Mouse (Mus musculus) neural tube, postnatal 0 days (tissue): Measurements from ENCODE around the gene Rab5a. TPM values are rescaled to one million over a fixed set of nuclear protein-coding genes. Genes with fewer than 3 reads are reported as not detected.

Experiments used
- polyA plus RNA-seq: library from polyadenylated mRNA; unstranded; fragments of >200 nt; fragmentation: Nextera tagmentation; extraction: Ambion mirVana; gene quantifications from 2 replicates; pipeline ENCODE4 v1.2.1, GENCODE M21; 2015

Rab5a gene
- polyA plus RNA-seq = 122 and 134 TPM in 2 replicates

GRCm38 (mm10) chr17:53478858-53479603 lies at the start of gene Rab5a:
TSS of gene Rab5a (plus strand) at chr17:53479234.

GRCm38 (mm10) chr17:53462603-53463495 lies 16.2 kb upstream of the Rab5a start, which contains the start of gene Efhb:
TSS of gene Efhb (minus strand) at chr17:53463321.

GRCm38 (mm10) chr17:53539351-53539750 lies 60.3 kb downstream of the Rab5a start, which contains the start of gene Pp2d1:
TSS of gene Pp2d1 (minus strand) at chr17:53539451.

Other genes starting within 250 kb of the Rab5a start
- gene Efhb, start 15.9 kb upstream of the Rab5a start, polyA plus RNA-seq = 0.66 and 0.79 TPM in 2 replicates
- 0.25 and 0.34 TPM in 2 replicates for gene Pp2d1, start 60.2 kb downstream of the Rab5a start, polyA plus RNA-seq
- gene Kat2b, start 87.6 kb downstream of the Rab5a start, polyA plus RNA-seq = 5.2 and 7.6 TPM in 2 replicates
- gene Sgo1, start 210.1 kb downstream of the Rab5a start, polyA plus RNA-seq = 2.6 and 3.0 TPM in 2 replicates